Mouse (Mus musculus): ENCODE data around the gene Gm34302. TPM values are rescaled to one million over a fixed set of nuclear protein-coding genes. Genes with fewer than 3 reads are reported as not detected.
"Not testable (repeated sequence)": the region's sequence is repeated elsewhere in the genome, so short reads cannot be mapped to it uniquely, and the experiment has no call there.

Gm34302 gene
- polyA plus RNA-seq (2012; rRNA removed) = not detected in 2 replicates

GRCm38 (mm10) chr3:63483726-63484125 lies at the start of gene Gm34302:
Gene Gm34302, minus strand, starts transcription at chr3:63483879.
- TF ChIP-seq POLR2A (IDR thresholded peaks at IDR 0.05; ENCODE audit: low read depth, low read length) (no peak), CTCF (IDR thresholded peaks at IDR 0.05; ENCODE audit: extremely low read depth, insufficient read depth, insufficient read length, insufficient replicate concordance) (no peak)
- H3K4me3 ChIP-seq (ENCODE audit: extremely low read depth, insufficient read depth, insufficient read length) = no peak within 1 kb of the TSS
- H3K4me1 ChIP-seq (ENCODE audit: control insufficient read depth, insufficient read depth, insufficient read length) = no peaks in the 10 kb centered on the region
- no peaks in the 10 kb centered on the region for H3K36me3 ChIP-seq (ENCODE audit: control insufficient read depth, insufficient read depth, low read length)
- no peak within 1 kb of the TSS for H3K27ac ChIP-seq (ENCODE audit: insufficient read depth, low read length)
- H3K27me3 ChIP-seq (ENCODE audit: control insufficient read depth, insufficient read depth, low read length) = no peaks in the 10 kb centered on the region
- no peak for DNase-seq (ENCODE audit: low read depth in 1 of 2, low spot score in 2 of 2)
- 67% methylated on average over 1 of the region's 1 CpGs for WGBS

DNA sequence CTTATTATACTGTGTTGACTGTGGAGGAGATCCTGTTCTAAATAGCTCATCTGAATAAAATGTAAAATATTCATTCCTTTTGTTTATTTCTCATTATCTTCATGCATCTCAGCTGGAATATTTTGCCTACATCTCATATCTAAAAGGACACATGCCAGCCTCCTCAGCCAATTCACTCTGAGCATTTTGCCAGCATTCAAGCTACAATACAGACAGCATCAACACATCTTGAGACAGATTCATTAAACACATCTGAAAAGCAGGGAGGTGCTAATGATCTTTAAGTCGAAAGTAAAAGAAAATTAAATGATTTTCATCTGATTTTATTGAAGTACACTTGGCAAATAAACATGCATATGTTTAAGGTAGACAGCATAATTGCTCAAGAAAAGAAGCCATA lies 48.2 kb upstream of the Gm34302 start:
- Histone ChIP-seq H3K4me1 (ENCODE audit: control insufficient read depth, insufficient read depth, insufficient read length) (no peaks in the 10 kb centered on the region), H3K27me3 (ENCODE audit: control insufficient read depth, insufficient read depth, low read length) (no peaks in the 10 kb centered on the region), H3K36me3 (ENCODE audit: control insufficient read depth, insufficient read depth, low read length) (no peaks in the 10 kb centered on the region), H3K4me3 (ENCODE audit: extremely low read depth, insufficient read depth, insufficient read length) (no peak overlapping the region), H3K27ac (ENCODE audit: insufficient read depth, low read length) (no peak overlapping the region)
- 40% methylated on average over 1 of the region's 1 CpGs for WGBS
- DNase-seq (ENCODE audit: low read depth in 1 of 2, low spot score in 2 of 2) = no peak
- no peak for TF ChIP-seq CTCF (IDR thresholded peaks at IDR 0.05; ENCODE audit: extremely low read depth, insufficient read depth, insufficient read length, insufficient replicate concordance)
- no peak for TF ChIP-seq POLR2A (IDR thresholded peaks at IDR 0.05; ENCODE audit: low read depth, low read length)

DNA sequence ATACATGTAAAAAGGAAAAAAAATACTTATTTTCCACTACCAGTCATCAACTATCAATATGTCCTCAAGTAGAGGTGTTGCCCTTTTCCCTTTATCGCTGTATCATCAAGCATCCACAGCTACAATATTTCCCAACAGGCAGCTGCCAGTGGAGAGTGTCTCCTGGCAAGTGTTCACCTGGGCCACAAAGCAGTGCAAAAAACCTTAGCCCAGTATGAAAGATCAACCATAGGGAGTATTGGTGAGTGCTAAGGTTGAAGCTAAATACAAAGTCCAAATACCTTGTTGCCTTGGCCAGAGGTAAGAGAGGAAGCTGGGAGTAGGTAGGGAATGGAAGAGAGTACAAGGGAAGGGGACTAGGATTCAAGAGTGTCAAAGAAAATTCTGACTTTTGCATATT lies 34.0 kb upstream of the Gm34302 start:
- no peaks in the 10 kb centered on the region for H3K27me3 ChIP-seq (ENCODE audit: control insufficient read depth, insufficient read depth, low read length)
- H3K36me3 ChIP-seq (ENCODE audit: control insufficient read depth, insufficient read depth, low read length) = no peaks in the 10 kb centered on the region
- H3K27ac ChIP-seq (ENCODE audit: insufficient read depth, low read length) = no peak overlapping the region
- no peak for TF ChIP-seq POLR2A (IDR thresholded peaks at IDR 0.05; ENCODE audit: low read depth, low read length)
- no peak for TF ChIP-seq CTCF (IDR thresholded peaks at IDR 0.05; ENCODE audit: extremely low read depth, insufficient read depth, insufficient read length, insufficient replicate concordance)
- WGBS = 86% methylated on average over 1 of the region's 1 CpGs
- DNase-seq (ENCODE audit: low read depth in 1 of 2, low spot score in 2 of 2) = no peak
- H3K4me1 ChIP-seq (ENCODE audit: control insufficient read depth, insufficient read depth, insufficient read length) = no peaks in the 10 kb centered on the region
- H3K4me3 ChIP-seq (ENCODE audit: extremely low read depth, insufficient read depth, insufficient read length) = no peak overlapping the region

DNA sequence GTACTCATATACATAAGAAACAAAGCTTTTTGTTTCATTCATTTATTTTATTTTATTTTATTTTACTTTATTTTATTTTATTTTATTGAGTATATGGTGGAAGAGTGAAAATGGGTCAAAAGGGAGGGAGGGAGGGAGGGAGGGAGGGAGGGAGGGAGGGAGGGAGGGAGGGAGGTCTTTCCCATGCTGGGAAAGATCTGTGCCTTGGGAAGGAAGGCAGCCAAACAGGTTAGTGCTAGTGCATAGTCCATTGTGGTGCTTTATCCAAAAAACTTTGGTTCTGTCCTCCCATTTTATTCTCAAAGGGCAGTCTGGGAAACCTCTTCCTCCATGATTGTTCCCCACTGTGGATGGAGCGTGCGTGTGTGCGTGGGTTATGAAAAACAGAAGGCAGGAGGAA lies 32.6 kb upstream of the Gm34302 start:
- WGBS = 92% methylated on average over 3 of the region's 3 CpGs
- not testable (repeated sequence) for H3K4me1 ChIP-seq (ENCODE audit: control insufficient read depth, insufficient read depth, insufficient read length); DNase-seq (ENCODE audit: low read depth in 1 of 2, low spot score in 2 of 2); H3K36me3 ChIP-seq (ENCODE audit: control insufficient read depth, insufficient read depth, low read length); H3K4me3 ChIP-seq (ENCODE audit: extremely low read depth, insufficient read depth, insufficient read length); H3K27me3 ChIP-seq (ENCODE audit: control insufficient read depth, insufficient read depth, low read length); H3K27ac ChIP-seq (ENCODE audit: insufficient read depth, low read length)

DNA sequence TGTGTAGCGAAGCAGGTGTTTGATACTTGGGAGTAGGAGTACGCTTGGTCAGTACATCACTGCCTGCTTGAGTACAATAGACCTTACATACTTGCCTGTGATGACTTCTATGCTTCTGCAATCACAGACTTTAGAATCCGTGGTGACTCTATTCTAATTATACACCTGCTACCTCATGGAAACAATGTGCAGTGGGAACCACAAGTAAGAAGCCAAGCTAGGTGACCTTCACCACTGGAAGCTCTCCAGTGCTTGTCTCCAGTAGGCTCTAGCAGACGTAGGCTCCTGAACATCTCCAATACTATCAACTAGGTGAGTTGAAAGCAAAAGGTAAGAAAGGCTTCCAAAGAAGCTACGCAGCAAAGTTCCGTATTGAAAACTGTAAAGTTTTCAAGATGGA lies 27.6 kb upstream of the Gm34302 start:
- 86% methylated on average over 6 of the region's 6 CpGs for WGBS
- Histone ChIP-seq H3K27ac (ENCODE audit: insufficient read depth, low read length) (no peak overlapping the region), H3K4me3 (ENCODE audit: extremely low read depth, insufficient read depth, insufficient read length) (no peak overlapping the region), H3K4me1 (ENCODE audit: control insufficient read depth, insufficient read depth, insufficient read length) (no peaks in the 10 kb centered on the region), H3K36me3 (ENCODE audit: control insufficient read depth, insufficient read depth, low read length) (no peaks in the 10 kb centered on the region), H3K27me3 (ENCODE audit: control insufficient read depth, insufficient read depth, low read length) (no peaks in the 10 kb centered on the region)
- DNase-seq (ENCODE audit: low read depth in 1 of 2, low spot score in 2 of 2) = no peak
- TF ChIP-seq CTCF (IDR thresholded peaks at IDR 0.05; ENCODE audit: extremely low read depth, insufficient read depth, insufficient read length, insufficient replicate concordance) (no peak), POLR2A (IDR thresholded peaks at IDR 0.05; ENCODE audit: low read depth, low read length) (no peak)

DNA sequence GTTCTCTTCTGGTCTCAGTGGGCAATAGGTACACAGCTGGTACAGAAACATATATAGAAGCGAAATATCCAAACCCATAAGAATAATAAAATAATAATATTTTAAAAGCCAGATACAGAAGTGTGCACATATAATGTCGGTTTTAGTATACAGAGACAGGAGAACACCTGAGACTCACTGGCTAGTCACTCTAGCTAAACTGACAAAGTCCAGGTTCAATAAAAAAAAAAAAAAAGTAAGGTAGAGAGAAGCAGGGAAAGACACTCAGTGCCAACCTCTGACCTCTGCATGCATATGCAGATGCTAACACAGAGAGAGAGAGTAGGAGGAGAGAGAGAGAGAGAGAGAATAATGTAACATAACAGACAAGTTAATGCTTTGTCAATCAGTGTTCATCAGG lies 25.8 kb upstream of the Gm34302 start:
- TF ChIP-seq POLR2A (IDR thresholded peaks at IDR 0.05; ENCODE audit: low read depth, low read length) (no peak), CTCF (IDR thresholded peaks at IDR 0.05; ENCODE audit: extremely low read depth, insufficient read depth, insufficient read length, insufficient replicate concordance) (no peak)
- Histone ChIP-seq H3K27ac (ENCODE audit: insufficient read depth, low read length) (no peak overlapping the region), H3K4me3 (ENCODE audit: extremely low read depth, insufficient read depth, insufficient read length) (no peak overlapping the region), H3K4me1 (ENCODE audit: control insufficient read depth, insufficient read depth, insufficient read length) (no peaks in the 10 kb centered on the region), H3K36me3 (ENCODE audit: control insufficient read depth, insufficient read depth, low read length) (no peaks in the 10 kb centered on the region), H3K27me3 (ENCODE audit: control insufficient read depth, insufficient read depth, low read length) (no peaks in the 10 kb centered on the region)
- DNase-seq (ENCODE audit: low read depth in 1 of 2, low spot score in 2 of 2) = no peak
- WGBS = 89% methylated on average over 2 of the region's 2 CpGs

DNA sequence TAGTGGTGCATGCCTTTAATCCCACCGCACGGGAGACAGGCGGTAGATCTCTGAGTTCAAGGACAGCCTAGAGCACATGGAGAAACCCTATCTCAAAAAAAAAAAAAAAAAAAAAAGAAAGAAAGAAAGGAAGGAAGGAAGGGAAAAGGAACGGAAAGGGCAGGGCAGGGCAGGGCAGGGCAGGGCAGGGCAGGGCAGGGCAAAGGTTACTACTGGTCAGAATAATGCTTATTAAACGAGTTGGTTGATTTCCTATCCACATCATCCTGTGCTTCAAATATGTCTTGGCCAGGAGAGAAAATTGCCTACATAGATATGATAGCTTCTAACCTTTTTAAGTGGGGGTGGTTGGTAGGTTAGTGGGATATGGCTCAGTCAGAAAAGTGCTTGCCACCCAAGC lies 25.2 kb upstream of the Gm34302 start:
- TF ChIP-seq POLR2A (IDR thresholded peaks at IDR 0.05; ENCODE audit: low read depth, low read length) (no peak), CTCF (IDR thresholded peaks at IDR 0.05; ENCODE audit: extremely low read depth, insufficient read depth, insufficient read length, insufficient replicate concordance) (no peak)
- 89% methylated on average over 5 of the region's 5 CpGs for WGBS
- H3K36me3 ChIP-seq (ENCODE audit: control insufficient read depth, insufficient read depth, low read length) = no peaks in the 10 kb centered on the region
- no peak for DNase-seq (ENCODE audit: low read depth in 1 of 2, low spot score in 2 of 2)
- no peak overlapping the region for H3K27ac ChIP-seq (ENCODE audit: insufficient read depth, low read length)
- H3K4me1 ChIP-seq (ENCODE audit: control insufficient read depth, insufficient read depth, insufficient read length) = no peaks in the 10 kb centered on the region
- no peak overlapping the region for H3K4me3 ChIP-seq (ENCODE audit: extremely low read depth, insufficient read depth, insufficient read length)
- H3K27me3 ChIP-seq (ENCODE audit: control insufficient read depth, insufficient read depth, low read length) = no peaks in the 10 kb centered on the region
